In the genomic region with DNA sequence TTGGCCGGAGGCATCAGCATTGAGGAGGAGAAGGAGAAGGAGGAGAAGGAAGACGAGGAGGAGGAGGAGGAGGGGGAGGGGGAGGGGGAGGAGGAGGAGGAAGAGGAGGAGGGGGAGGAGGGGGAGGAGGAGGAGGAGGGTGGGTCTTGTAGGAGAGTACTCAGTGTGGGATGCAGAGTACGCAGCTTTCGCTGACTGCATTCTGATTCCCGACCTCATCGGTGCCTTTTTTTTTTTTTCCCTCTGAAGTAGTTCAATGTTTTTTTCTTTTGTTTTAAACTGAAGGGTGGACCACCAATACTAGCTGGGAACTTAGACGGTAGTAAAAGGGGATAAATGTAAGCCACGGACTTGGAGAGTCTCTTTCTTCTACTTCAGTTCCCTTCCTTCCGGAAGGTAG, we compare ENCODE assay signal across 8 mouse cellular contexts. TPM values are rescaled to one million over a fixed set of nuclear protein-coding genes. Genes with fewer than 3 reads are reported as not detected.
DNase-seq lines count a peak whose midpoint lies in the region; ATAC-seq and TF ChIP-seq lines count a peak whose summit lies in the region.

No protein-coding gene starts in this region.

- H3K27ac ChIP-seq in heart, embryonic 10.5 days, result peak overlapping the region; percentile 88
- no peak overlapping the region for H3K27ac ChIP-seq in testis, adult 2 months (ENCODE audit: control insufficient read depth, insufficient read depth, low read depth, low read length)
- H3K27ac ChIP-seq in liver, embryonic 13.5 days, result no peak overlapping the region

- DNase-seq in heart, embryonic 10.5 days (ENCODE audit: low spot score), result peak; percentile 48
- no peak for DNase-seq in heart, adult 9 months (ENCODE audit: low spot score in 2 of 2)
- DNase-seq in testis, postnatal 10 days (ENCODE audit: low spot score), result no peak
- DNase-seq in liver, embryonic 13.5 days, result no peak
- no peak for DNase-seq in retina, embryonic 14.5 days (ENCODE audit: low spot score)
- no peak for DNase-seq in Muller cell, postnatal 12 days (ENCODE audit: inconsistent ontology term)
- no peak for DNase-seq in urinary bladder, adult 18-20 months (ENCODE audit: low spot score in 2 of 2)

- no peak for ATAC-seq in liver, embryonic 13.5 days (ENCODE audit: low read depth)

- H3K4me3 ChIP-seq in heart, embryonic 10.5 days, result peak overlapping the region; percentile 72
- peak overlapping the region; percentile 76 for H3K4me3 ChIP-seq in testis, adult 2 months (ENCODE audit: control insufficient read depth, low read depth, low read length)
- H3K4me3 ChIP-seq in liver, embryonic 13.5 days (replicated peaks), result peak overlapping the region; percentile 42

- peak overlapping the region; percentile 22; the same call in 1 of the 2 replicates for H3K9ac ChIP-seq in liver, embryonic 13.5 days

- no peak for TF ChIP-seq CTCF in testis, adult 2 months (IDR thresholded peaks at IDR 0.05; ENCODE audit: control insufficient read depth, insufficient read depth, insufficient replicate concordance, low read depth, low read length)

- H3K27me3 ChIP-seq in heart, embryonic 10.5 days (ENCODE audit: insufficient read depth, poor library complexity, severe bottlenecking), result peaks cover 50% of the 10 kb centered on the region
- H3K27me3 ChIP-seq in testis, adult 2 months (ENCODE audit: control insufficient read depth, insufficient read depth, low read length), result peaks cover 2% of the 10 kb centered on the region; the same call in 1 of the 2 replicates
- H3K27me3 ChIP-seq in liver, embryonic 13.5 days, result peaks cover 70% of the 10 kb centered on the region

- peak overlapping the region; percentile 58 for H3K4me2 ChIP-seq in liver, embryonic 13.5 days

- WGBS in heart, embryonic 10.5 days, result under 1% methylated on average over 7 of the region's 9 CpGs
- 1% methylated on average over 7 of the region's 9 CpGs for WGBS in liver, embryonic 13.5 days (ENCODE audit: insufficient replicate concordance)

- no peaks in the 10 kb centered on the region for H3K36me3 ChIP-seq in heart, embryonic 10.5 days
- H3K36me3 ChIP-seq in testis, adult 2 months (ENCODE audit: control insufficient read depth, insufficient read depth, low read length), result no peaks in the 10 kb centered on the region
- no peaks in the 10 kb centered on the region for H3K36me3 ChIP-seq in liver, embryonic 13.5 days

- no peak for TF ChIP-seq POLR2A in testis, adult 2 months (IDR thresholded peaks at IDR 0.05; ENCODE audit: control insufficient read depth, low read depth, low read length)

- peaks cover 41% of the 10 kb centered on the region for H3K4me1 ChIP-seq in heart, embryonic 10.5 days
- peaks cover 7% of the 10 kb centered on the region for H3K4me1 ChIP-seq in testis, adult 2 months (ENCODE audit: control insufficient read depth, insufficient read depth, low read length)
- peaks cover 15% of the 10 kb centered on the region for H3K4me1 ChIP-seq in liver, embryonic 13.5 days (replicated peaks)

- H3K9me3 ChIP-seq in heart, embryonic 10.5 days, result no peaks in the 10 kb centered on the region
- H3K9me3 ChIP-seq in liver, embryonic 13.5 days (replicated peaks), result no peaks in the 10 kb centered on the region

RNA-seq across cellular contexts. Expression of gene Pdgfra, which starts 3.2 kb away (rescaled TPM):
- 23.8 and 37.4 TPM in 2 replicates for polyA plus RNA-seq in heart, embryonic 10.5 days (2016; fragmentation: Nextera tagmentation; extraction: Ambion mirVana)
- polyA plus RNA-seq in testis, adult 2 months (2012; rRNA removed), result 3.9 TPM in 2 replicates
- 2.6 and 3.3 TPM in 2 replicates for polyA plus RNA-seq in liver, embryonic 13.5 days (2015; fragmentation: Nextera tagmentation; extraction: Ambion mirVana)
